Mouse (Mus musculus) liver, embryonic 14.5 days (tissue): Measurements from ENCODE around the gene Gm4559.
"Not testable (repeated sequence)": the region's sequence is repeated elsewhere in the genome, so short reads cannot be mapped to it uniquely, and the experiment has no call there.

ENCODE experiments used
- CTCF ChIP-seq: IDR thresholded peaks from 2 replicates; pipeline ENCODE4 v1.5.1; 2016; ENCODE audit warnings: antibody characterized with exemption, low read depth, control low read depth
- EP300 ChIP-seq: IDR thresholded peaks from 2 replicates; pipeline ENCODE4 v1.6.1; 2016; ENCODE audit warnings: antibody characterized with exemption, low read depth

DNA sequence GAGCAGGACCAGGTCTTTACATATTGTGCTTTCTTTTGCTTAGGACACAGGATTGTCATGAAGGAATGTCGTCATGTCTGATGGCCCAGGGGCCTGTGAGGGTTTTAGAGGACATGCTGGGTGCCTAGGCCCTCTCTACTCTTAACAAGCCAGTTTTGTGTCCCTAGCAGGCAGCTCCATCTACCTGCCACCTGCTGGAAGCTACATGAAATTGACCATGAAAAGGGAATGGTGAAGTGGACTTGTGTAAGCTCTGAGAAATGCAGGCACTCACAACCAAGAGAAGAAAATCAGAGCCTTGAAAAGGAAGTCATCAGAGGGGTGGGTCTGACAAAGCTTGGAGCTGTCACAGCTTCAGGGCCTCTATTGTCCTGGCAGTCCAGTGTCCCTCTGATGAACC, 5.1 kb upstream of the Gm4559 start:
- not testable (repeated sequence) for TF ChIP-seq EP300
- TF ChIP-seq CTCF, result 0 out of 2 replicates have a peak, but pooled peaks have one; percentile 11
